Mouse (Mus musculus) neural tube, embryonic 13.5 days (tissue): ENCODE measurements around the gene Pnrc1. TPM values are rescaled to one million over a fixed set of nuclear protein-coding genes. Genes with fewer than 3 reads are reported as not detected.

Source experiments
- polyA plus RNA-seq: library from polyadenylated mRNA; unstranded; fragments of >200 nt; fragmentation: Nextera tagmentation; extraction: Ambion mirVana; gene quantifications from 2 replicates; pipeline ENCODE4 v1.2.1, GENCODE M21; 2015

The Pnrc1 gene
- polyA plus RNA-seq, 1 experiment from 2014 or later: 71.4 TPM

Other genes with a start within 250 kb of the Pnrc1 start
- 0.45 and 0.96 TPM in 2 replicates for gene Gabrr2, start 227.2 kb downstream of the Pnrc1 start, polyA plus RNA-seq
- 0.18 and 0.25 TPM in 2 replicates for gene Gabrr1, start 157.6 kb downstream of the Pnrc1 start, polyA plus RNA-seq
- gene Pm20d2, start 100.4 kb downstream of the Pnrc1 start, polyA plus RNA-seq: 1.3 and 1.4 TPM in 2 replicates
- 41.8 and 44.0 TPM in 2 replicates for gene Srsf12, start 81.2 kb downstream of the Pnrc1 start, polyA plus RNA-seq
- 28.0 and 31.7 TPM in 2 replicates for gene Rngtt, start 20.1 kb upstream of the Pnrc1 start, polyA plus RNA-seq